ENCODE assay signal across 9 mouse cellular contexts in the genomic region with DNA sequence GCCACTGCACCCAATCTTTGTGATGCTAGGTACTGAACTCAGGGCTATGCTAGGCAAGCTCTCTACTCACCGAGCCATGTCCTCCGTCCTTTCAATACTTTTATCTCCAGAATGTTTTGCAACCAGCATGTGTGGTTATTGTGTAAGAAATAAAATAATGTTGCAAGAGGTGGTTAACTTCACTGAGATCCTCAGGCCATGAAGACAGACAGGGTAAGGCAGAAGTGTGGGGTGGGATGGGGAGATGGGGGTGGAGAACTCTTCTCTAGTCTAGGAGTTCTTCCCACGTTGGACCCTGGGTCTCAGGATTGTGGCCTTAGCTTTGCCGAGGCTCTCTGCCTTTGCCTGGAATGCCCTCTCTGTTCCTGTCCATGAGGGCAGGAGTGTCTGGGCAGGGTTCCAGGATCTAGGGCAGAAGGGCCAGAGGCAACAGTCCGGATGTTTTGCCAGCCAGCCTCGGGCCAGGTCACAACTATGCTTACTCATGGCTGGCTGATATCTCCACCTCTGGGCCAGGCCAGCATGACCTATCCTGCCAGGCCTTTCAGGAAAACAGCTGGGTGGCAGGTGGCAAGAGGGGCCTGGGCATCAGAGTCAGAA. TPM values are rescaled to one million over a fixed set of nuclear protein-coding genes. Genes with fewer than 3 reads are reported as not detected.
DNase-seq lines count a peak whose midpoint lies in the region; ATAC-seq lines count a peak whose summit lies in the region.
"Had no signal": no experiment of that assay in that cellular context is flagged by ENCODE, and none has a peak within 500 bp of the region (broad histone marks: within the 10 kb centered on the region; RNA-seq: fewer than 3 reads in every experiment).

No protein-coding gene starts in this region.

- H3K9me3 ChIP-seq in liver, embryonic 15.5 days (replicated peaks): no peaks in the 10 kb centered on the region
- no peaks in the 10 kb centered on the region for H3K9me3 ChIP-seq in liver, embryonic 11.5 days (ENCODE audit: control insufficient read depth, low read length)
- no peaks in the 10 kb centered on the region for H3K9me3 ChIP-seq in intestine, embryonic 15.5 days

- peak; percentile 71; the same call in 1 of the 2 replicates for ATAC-seq in liver, embryonic 15.5 days (ENCODE audit: insufficient read depth)
- no peak for ATAC-seq in liver, embryonic 11.5 days (replicated peaks; ENCODE audit: low FRiP score)
- no peak for ATAC-seq in intestine, embryonic 15.5 days

- no peak overlapping the region for H3K4me3 ChIP-seq in liver, embryonic 15.5 days (replicated peaks)
- no peak overlapping the region for H3K4me3 ChIP-seq in liver, embryonic 11.5 days (ENCODE audit: low read depth, low read length)
- no peak overlapping the region for H3K4me3 ChIP-seq in intestine, embryonic 15.5 days (replicated peaks)
- H3K4me3 ChIP-seq: embryonic facial prominence, embryonic 10.5 days had no signal

- 45% methylated on average over 6 of the region's 6 CpGs for WGBS in liver, embryonic 15.5 days (ENCODE audit: insufficient replicate concordance)
- WGBS in liver, embryonic 11.5 days: 78% methylated on average over 6 of the region's 6 CpGs
- 71% methylated on average over 6 of the region's 6 CpGs for WGBS in intestine, embryonic 15.5 days

- H3K9ac ChIP-seq in liver, embryonic 15.5 days: no peak overlapping the region
- H3K9ac ChIP-seq in liver, embryonic 11.5 days (ENCODE audit: low read depth, low read length): no peak overlapping the region
- H3K9ac ChIP-seq in intestine, embryonic 15.5 days: no peak overlapping the region

- no peak overlapping the region for H3K4me2 ChIP-seq in liver, embryonic 15.5 days
- no peak overlapping the region for H3K4me2 ChIP-seq in liver, embryonic 11.5 days
- no peak overlapping the region for H3K4me2 ChIP-seq in intestine, embryonic 15.5 days (replicated peaks)

- H3K4me1 ChIP-seq in liver, embryonic 15.5 days (replicated peaks): 0 out of 2 replicates have a peak, but pooled peaks cover 3% of the 10 kb centered on the region
- peaks cover 5% of the 10 kb centered on the region; the same call in 1 of the 2 replicates for H3K4me1 ChIP-seq in liver, embryonic 11.5 days (replicated peaks; ENCODE audit: control insufficient read depth, insufficient read depth, low read length)
- peaks cover 6% of the 10 kb centered on the region; the same call in 1 of the 2 replicates for H3K4me1 ChIP-seq in intestine, embryonic 15.5 days (replicated peaks)

- 0 out of 2 replicates have a peak, but pooled peaks cover 5% of the 10 kb centered on the region for H3K27me3 ChIP-seq in liver, embryonic 15.5 days
- 0 out of 2 replicates have a peak, but pooled peaks cover 3% of the 10 kb centered on the region for H3K27me3 ChIP-seq in liver, embryonic 11.5 days (replicated peaks; ENCODE audit: control insufficient read depth, insufficient read depth, low read length)
- no peaks in the 10 kb centered on the region for H3K27me3 ChIP-seq in intestine, embryonic 15.5 days (replicated peaks)

- intact Hi-C loops in heart, postnatal 10 days (cut with DNase I): no loop called here

- H3K27ac ChIP-seq in liver, embryonic 15.5 days (replicated peaks): 0 out of 2 replicates have a peak overlapping the region, but pooled peaks have one; percentile 2
- no peak overlapping the region for H3K27ac ChIP-seq in liver, embryonic 11.5 days (ENCODE audit: low read depth, low read length)
- H3K27ac ChIP-seq in intestine, embryonic 15.5 days: no peak overlapping the region
- H3K27ac ChIP-seq: embryonic facial prominence, embryonic 10.5 days had no signal

- H3K36me3 ChIP-seq in liver, embryonic 15.5 days (replicated peaks): no peaks in the 10 kb centered on the region
- no peaks in the 10 kb centered on the region for H3K36me3 ChIP-seq in liver, embryonic 11.5 days (ENCODE audit: control insufficient read depth, insufficient read depth, low read length)
- no peaks in the 10 kb centered on the region for H3K36me3 ChIP-seq in intestine, embryonic 15.5 days
- H3K36me3 ChIP-seq: embryonic facial prominence, embryonic 10.5 days had no signal

- no peak for DNase-seq in liver, embryonic 11.5 days (ENCODE audit: low spot score)
- peak; percentile 86 for DNase-seq in adrenal gland, postnatal 10 days
- peak; percentile 81 to 86 for DNase-seq in heart, postnatal 10 days
- peak; percentile 38 to 63 for DNase-seq in lung, postnatal 4 days
- DNase-seq in right cerebral cortex, adult 18-20 months: no peak
- no peak for DNase-seq in thymus, postnatal 4 days

RNA-seq across cellular contexts. Expression of gene Jph3, which starts 33.7 kb away (rescaled TPM):
- 0.07 and 0.16 TPM in 2 replicates for polyA plus RNA-seq in liver, embryonic 15.5 days (2015; fragmentation: Nextera tagmentation; extraction: Ambion mirVana)
- polyA plus RNA-seq in liver, embryonic 11.5 days (2014; fragmentation: Nextera tagmentation; extraction: Ambion mirVana): 0.49 and 0.64 TPM in 2 replicates
- total RNA-seq in adrenal gland, postnatal 10 days (2021): 1 to 10 TPM; 2.7 to 4.6 TPM
- total RNA-seq in heart, postnatal 10 days (2021): not detected
- 4.5 and 5.1 TPM in 2 replicates for polyA plus RNA-seq in intestine, embryonic 15.5 days (2015; fragmentation: Nextera tagmentation; extraction: Ambion mirVana)

RNA-seq across cellular contexts. Expression of gene Zcchc14, which starts 43.0 kb away (rescaled TPM):
- polyA plus RNA-seq in liver, embryonic 15.5 days (2015; fragmentation: Nextera tagmentation; extraction: Ambion mirVana): 0.89 and 1.6 TPM in 2 replicates
- 6.2 and 7.3 TPM in 2 replicates for polyA plus RNA-seq in liver, embryonic 11.5 days (2014; fragmentation: Nextera tagmentation; extraction: Ambion mirVana)
- total RNA-seq in adrenal gland, postnatal 10 days (2021): 10 to 100 TPM; 38.0 to 47.6 TPM
- 10 to 100 TPM; 40.5 to 43.3 TPM for total RNA-seq in heart, postnatal 10 days (2021)
- 10.7 and 11.2 TPM in 2 replicates for polyA plus RNA-seq in intestine, embryonic 15.5 days (2015; fragmentation: Nextera tagmentation; extraction: Ambion mirVana)

Comparison
In these comparisons a context has a peak if more than half of its experiments do, and no peak if none do; other contexts are left out.
1. DNase-seq: peak in adrenal gland, postnatal 10 days (single experiment), heart, postnatal 10 days (2 of 2) and lung, postnatal 4 days (2 of 2); none in liver, embryonic 11.5 days (single experiment), right cerebral cortex, adult 18-20 months (single experiment) and thymus, postnatal 4 days (single experiment).